Mouse (Mus musculus): Measurements from ENCODE around the gene Palld. TPM values are rescaled to one million over a fixed set of nuclear protein-coding genes. Genes with fewer than 3 reads are reported as not detected.
A peak's percentile ranks its signal among the peaks of the same experiment; 100 is the strongest.

The Palld gene
- polyA plus RNA-seq, 1 experiment: 58.2 TPM

- TF ChIP-seq POLR2A (IDR thresholded peaks at IDR 0.05; ENCODE audit: low read depth, low read length) (no peak), CTCF (IDR thresholded peaks at IDR 0.05; ENCODE audit: extremely low read depth, insufficient read length, insufficient replicate concordance, low read depth, low read length) (no peak)
- Histone ChIP-seq H3K36me3 (ENCODE audit: control insufficient read depth, insufficient read depth, low read length) (no peaks in the 10 kb centered on the region), H3K27me3 (ENCODE audit: control insufficient read depth, insufficient read depth, low read length) (no peaks in the 10 kb centered on the region), H3K27ac (ENCODE audit: insufficient read depth, low read depth, low read length) (no peak overlapping the region), H3K4me1 (ENCODE audit: control insufficient read depth, insufficient read depth, insufficient read length, low read length) (peaks cover 15% of the 10 kb centered on the region; the same call in 1 of the 2 replicates), H3K4me3 (ENCODE audit: low read depth, low read length) (no peak overlapping the region)
- 77% methylated on average over 8 of the region's 8 CpGs for WGBS
Measured at GRCm38 (mm10) chr8:61573179-61573937, 329.1 kb downstream of the Palld start.

GRCm38 (mm10) chr8:61572697-61573096, 329.8 kb downstream of the Palld start:
- no peak overlapping the region for H3K27ac ChIP-seq (ENCODE audit: insufficient read depth, low read depth, low read length)
- 84% methylated on average over 6 of the region's 6 CpGs for WGBS
- no peaks in the 10 kb centered on the region for H3K36me3 ChIP-seq (ENCODE audit: control insufficient read depth, insufficient read depth, low read length)
- no peaks in the 10 kb centered on the region for H3K27me3 ChIP-seq (ENCODE audit: control insufficient read depth, insufficient read depth, low read length)
- peaks cover 15% of the 10 kb centered on the region; the same call in 1 of the 2 replicates for H3K4me1 ChIP-seq (ENCODE audit: control insufficient read depth, insufficient read depth, insufficient read length, low read length)
- no peak overlapping the region for H3K4me3 ChIP-seq (ENCODE audit: low read depth, low read length)
- no peak for TF ChIP-seq POLR2A (IDR thresholded peaks at IDR 0.05; ENCODE audit: low read depth, low read length)
- TF ChIP-seq CTCF (IDR thresholded peaks at IDR 0.05; ENCODE audit: extremely low read depth, insufficient read length, insufficient replicate concordance, low read depth, low read length): no peak

GRCm38 (mm10) chr8:61570637-61571036, 331.9 kb downstream of the Palld start:
- Histone ChIP-seq H3K4me1 (ENCODE audit: control insufficient read depth, insufficient read depth, insufficient read length, low read length) (peaks cover 15% of the 10 kb centered on the region; the same call in 1 of the 2 replicates), H3K4me3 (ENCODE audit: low read depth, low read length) (no peak overlapping the region), H3K27me3 (ENCODE audit: control insufficient read depth, insufficient read depth, low read length) (no peaks in the 10 kb centered on the region), H3K36me3 (ENCODE audit: control insufficient read depth, insufficient read depth, low read length) (0 out of 2 replicates have a peak, but pooled peaks cover 2% of the 10 kb centered on the region), H3K27ac (ENCODE audit: insufficient read depth, low read depth, low read length) (no peak overlapping the region)
- TF ChIP-seq POLR2A (IDR thresholded peaks at IDR 0.05; ENCODE audit: low read depth, low read length) (no peak), CTCF (IDR thresholded peaks at IDR 0.05; ENCODE audit: extremely low read depth, insufficient read length, insufficient replicate concordance, low read depth, low read length) (no peak)
- WGBS: 49% methylated on average over 2 of the region's 2 CpGs

GRCm38 (mm10) chr8:61569721-61570120, 332.8 kb downstream of the Palld start:
- TF ChIP-seq CTCF (IDR thresholded peaks at IDR 0.05; ENCODE audit: extremely low read depth, insufficient read length, insufficient replicate concordance, low read depth, low read length): no peak
- no peak for TF ChIP-seq POLR2A (IDR thresholded peaks at IDR 0.05; ENCODE audit: low read depth, low read length)
- Histone ChIP-seq H3K36me3 (ENCODE audit: control insufficient read depth, insufficient read depth, low read length) (0 out of 2 replicates have a peak, but pooled peaks cover 2% of the 10 kb centered on the region), H3K27me3 (ENCODE audit: control insufficient read depth, insufficient read depth, low read length) (no peaks in the 10 kb centered on the region), H3K4me1 (ENCODE audit: control insufficient read depth, insufficient read depth, insufficient read length, low read length) (peaks cover 13% of the 10 kb centered on the region; the same call in 1 of the 2 replicates), H3K4me3 (ENCODE audit: low read depth, low read length) (no peak overlapping the region), H3K27ac (ENCODE audit: insufficient read depth, low read depth, low read length) (peak overlapping the region; percentile 18; the same call in 1 of the 2 replicates)
- WGBS: 82% methylated on average over 4 of the region's 4 CpGs

GRCm38 (mm10) chr8:61569211-61569610, 333.3 kb downstream of the Palld start:
- Histone ChIP-seq H3K27me3 (ENCODE audit: control insufficient read depth, insufficient read depth, low read length) (no peaks in the 10 kb centered on the region), H3K36me3 (ENCODE audit: control insufficient read depth, insufficient read depth, low read length) (0 out of 2 replicates have a peak, but pooled peaks cover 2% of the 10 kb centered on the region), H3K27ac (ENCODE audit: insufficient read depth, low read depth, low read length) (no peak overlapping the region), H3K4me1 (ENCODE audit: control insufficient read depth, insufficient read depth, insufficient read length, low read length) (peaks cover 9% of the 10 kb centered on the region; the same call in 1 of the 2 replicates), H3K4me3 (ENCODE audit: low read depth, low read length) (no peak overlapping the region)
- TF ChIP-seq POLR2A (IDR thresholded peaks at IDR 0.05; ENCODE audit: low read depth, low read length): no peak
- no peak for TF ChIP-seq CTCF (IDR thresholded peaks at IDR 0.05; ENCODE audit: extremely low read depth, insufficient read length, insufficient replicate concordance, low read depth, low read length)

- WGBS: 53% methylated on average over 4 of the region's 4 CpGs
- TF ChIP-seq CTCF (IDR thresholded peaks at IDR 0.05; ENCODE audit: extremely low read depth, insufficient read length, insufficient replicate concordance, low read depth, low read length) (no peak), POLR2A (IDR thresholded peaks at IDR 0.05; ENCODE audit: low read depth, low read length) (no peak)
- Histone ChIP-seq H3K36me3 (ENCODE audit: control insufficient read depth, insufficient read depth, low read length) (0 out of 2 replicates have a peak, but pooled peaks cover 2% of the 10 kb centered on the region), H3K4me3 (ENCODE audit: low read depth, low read length) (no peak overlapping the region), H3K27me3 (ENCODE audit: control insufficient read depth, insufficient read depth, low read length) (no peaks in the 10 kb centered on the region), H3K27ac (ENCODE audit: insufficient read depth, low read depth, low read length) (no peak overlapping the region), H3K4me1 (ENCODE audit: control insufficient read depth, insufficient read depth, insufficient read length, low read length) (0 out of 2 replicates have a peak, but pooled peaks cover 2% of the 10 kb centered on the region)
Measured at GRCm38 (mm10) chr8:61563378-61563777, 339.1 kb downstream of the Palld start.

- H3K4me3 ChIP-seq (ENCODE audit: low read depth, low read length): no peak overlapping the region
- 85% methylated on average over 4 of the region's 4 CpGs for WGBS
Measured at GRCm38 (mm10) chr8:61562626-61563025, 339.9 kb downstream of the Palld start.

More at GRCm38 (mm10) chr8:61562626-61563025, 339.9 kb downstream of the Palld start:
- Histone ChIP-seq H3K4me1 (ENCODE audit: control insufficient read depth, insufficient read depth, insufficient read length, low read length) (0 out of 2 replicates have a peak, but pooled peaks cover 2% of the 10 kb centered on the region), H3K36me3 (ENCODE audit: control insufficient read depth, insufficient read depth, low read length) (0 out of 2 replicates have a peak, but pooled peaks cover 2% of the 10 kb centered on the region), H3K27me3 (ENCODE audit: control insufficient read depth, insufficient read depth, low read length) (no peaks in the 10 kb centered on the region), H3K27ac (ENCODE audit: insufficient read depth, low read depth, low read length) (no peak overlapping the region)
- TF ChIP-seq CTCF (IDR thresholded peaks at IDR 0.05; ENCODE audit: extremely low read depth, insufficient read length, insufficient replicate concordance, low read depth, low read length) (no peak), POLR2A (IDR thresholded peaks at IDR 0.05; ENCODE audit: low read depth, low read length) (no peak)

Measured in small intestine, adult 2 months (tissue).